Mouse (Mus musculus) embryo, embryonic 11 days (tissue): ENCODE data around the gene Qrsl1.

Experiments used
- DNase-seq: peaks from one replicate; pipeline ENCODE4 v3.0.0-alpha.2; 2015

The Qrsl1 gene

GRCm38 (mm10) chr10:43856351-43856750 is 45.2 kb downstream of the Qrsl1 start:
- DNase-seq: no peak

DNA sequence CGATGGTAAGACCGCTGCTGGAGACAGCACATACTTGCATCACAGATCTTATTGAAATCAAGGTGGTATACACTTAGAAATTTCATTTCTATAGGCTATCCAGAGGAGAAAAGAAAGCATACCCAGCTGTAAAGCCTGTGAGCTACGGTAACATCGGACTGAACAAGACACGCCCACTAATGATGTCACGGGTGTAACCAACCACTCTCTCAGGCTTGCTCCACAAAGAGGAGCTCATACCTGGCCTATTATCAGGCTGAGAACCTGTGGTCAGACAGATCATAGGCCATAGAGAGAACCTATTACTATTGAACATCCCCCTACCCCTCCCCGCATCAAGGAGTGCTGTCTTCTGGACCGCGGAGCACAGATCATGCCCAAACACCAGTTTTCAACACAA is 45.6 kb downstream of the Qrsl1 start:
- DNase-seq: no peak

- no peak for DNase-seq
These were observed 49.6 kb downstream of the Qrsl1 start for GRCm38 (mm10) chr10:43851898-43852297.

- DNase-seq: no peak
These were observed 52.1 kb downstream of the Qrsl1 start for GRCm38 (mm10) chr10:43849478-43849877.

DNA sequence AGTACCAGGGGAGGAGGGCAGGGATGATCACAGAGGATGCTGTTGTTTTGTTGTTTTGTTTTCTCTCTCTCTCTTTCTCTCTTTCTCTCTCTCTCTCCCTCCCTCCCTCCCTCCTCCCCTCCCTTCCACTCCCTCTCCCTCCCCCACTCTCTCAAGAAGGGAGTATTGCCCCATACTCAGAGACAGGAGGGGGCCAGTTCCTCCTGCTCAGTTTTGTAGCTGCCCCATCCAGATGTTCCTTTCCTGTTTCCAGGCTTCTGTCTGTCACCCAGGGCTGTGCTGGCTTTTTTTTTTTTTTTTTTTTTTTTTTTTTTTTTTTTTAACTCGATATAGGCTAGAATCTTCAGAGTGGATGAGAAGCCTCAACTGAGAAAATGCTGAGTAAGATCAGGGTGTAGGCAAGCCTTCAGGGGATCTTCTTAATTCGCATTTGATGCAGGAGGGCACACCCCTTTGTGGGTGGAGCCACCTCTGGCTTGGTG is 55.4 kb downstream of the Qrsl1 start:
- DNase-seq: no peak

DNA sequence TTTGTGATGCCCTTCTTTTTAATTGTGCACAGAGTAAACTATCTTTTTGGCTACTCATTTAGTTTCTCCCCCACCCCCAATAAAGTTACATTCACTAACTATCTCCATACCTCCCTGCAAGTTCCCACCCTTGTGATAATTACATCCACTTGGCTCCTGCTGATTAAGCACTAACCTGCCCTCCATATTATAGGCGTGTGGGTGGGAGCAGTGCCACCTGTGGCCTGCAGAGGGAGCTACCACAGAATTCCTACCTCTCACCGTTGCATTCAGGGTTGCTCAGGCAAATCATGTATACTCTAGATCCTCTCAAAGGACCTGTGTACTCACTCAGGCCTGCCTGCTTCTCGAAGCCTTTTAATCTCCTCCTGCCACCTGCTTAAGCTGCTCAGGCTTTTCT is 56.1 kb downstream of the Qrsl1 start:
- DNase-seq: no peak

GRCm38 (mm10) chr10:43841441-43841840 is 60.1 kb downstream of the Qrsl1 start:
- no peak for DNase-seq

- DNase-seq: no peak
These were observed 68.7 kb downstream of the Qrsl1 start for GRCm38 (mm10) chr10:43832868-43833267.

DNA sequence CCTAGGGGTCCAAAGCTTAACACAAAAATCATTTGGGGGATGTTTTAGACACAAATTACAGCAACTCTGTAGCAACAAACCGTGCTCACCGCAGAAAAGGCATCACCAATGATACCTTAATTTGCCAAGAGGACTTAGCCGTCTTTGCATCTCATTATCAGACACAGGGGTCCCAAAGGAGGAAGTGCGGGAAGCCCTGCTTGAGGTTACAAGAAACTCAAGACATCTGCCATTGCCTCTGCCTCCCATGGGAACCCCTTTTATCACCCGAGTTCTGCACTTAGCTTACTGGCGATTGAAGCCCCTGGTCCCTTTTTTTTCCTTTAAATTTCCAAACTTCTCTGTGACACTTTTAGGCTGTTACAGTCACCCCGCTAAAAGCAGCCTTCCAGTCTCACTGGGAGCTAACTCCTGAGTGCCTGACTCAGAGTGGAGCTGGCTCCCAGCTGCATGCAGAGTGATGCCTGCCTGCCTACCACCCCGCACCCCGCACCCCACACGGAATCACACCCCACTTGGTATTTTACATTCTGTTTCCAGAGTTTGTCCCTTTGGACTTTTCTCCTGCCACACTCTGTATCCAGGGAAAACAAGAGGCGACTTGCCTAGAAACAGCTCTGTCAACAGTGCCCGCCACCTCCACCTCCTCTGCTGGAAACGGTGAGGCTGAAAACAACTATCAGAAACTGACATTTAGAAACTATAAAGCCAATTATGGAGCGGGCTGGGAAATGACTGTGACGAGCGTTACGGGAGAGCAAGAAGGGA is 71.1 kb downstream of the Qrsl1 start:
- DNase-seq: no peak

DNA sequence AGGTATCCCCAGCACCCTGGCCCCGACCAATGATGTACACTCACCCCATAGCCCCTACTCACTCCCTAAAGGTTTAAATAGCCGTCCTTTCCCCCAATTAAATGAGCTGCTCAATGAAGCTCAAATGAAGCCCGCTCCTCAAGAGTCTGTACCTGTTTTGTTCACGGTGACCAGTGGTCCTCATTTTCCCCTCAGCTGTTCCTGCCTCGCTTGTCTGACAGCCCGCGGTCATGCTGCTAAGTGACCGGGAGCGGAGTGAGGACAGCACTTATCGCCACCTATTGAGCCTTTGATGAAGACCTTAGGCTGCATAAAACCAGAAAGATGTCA is 72.9 kb downstream of the Qrsl1 start:
- no peak for DNase-seq

- no peak for DNase-seq
These were observed 73.4 kb downstream of the Qrsl1 start for GRCm38 (mm10) chr10:43827958-43828685.

GRCm38 (mm10) chr10:43826773-43827621 is 74.5 kb downstream of the Qrsl1 start:
- DNase-seq: no peak

- DNase-seq: no peak
These were observed 75.8 kb downstream of the Qrsl1 start for GRCm38 (mm10) chr10:43825696-43826095.

- no peak for DNase-seq
These were observed 76.8 kb downstream of the Qrsl1 start for GRCm38 (mm10) chr10:43824713-43825112.
